ENCODE assay signal across 11 mouse cellular contexts in the genomic region with DNA sequence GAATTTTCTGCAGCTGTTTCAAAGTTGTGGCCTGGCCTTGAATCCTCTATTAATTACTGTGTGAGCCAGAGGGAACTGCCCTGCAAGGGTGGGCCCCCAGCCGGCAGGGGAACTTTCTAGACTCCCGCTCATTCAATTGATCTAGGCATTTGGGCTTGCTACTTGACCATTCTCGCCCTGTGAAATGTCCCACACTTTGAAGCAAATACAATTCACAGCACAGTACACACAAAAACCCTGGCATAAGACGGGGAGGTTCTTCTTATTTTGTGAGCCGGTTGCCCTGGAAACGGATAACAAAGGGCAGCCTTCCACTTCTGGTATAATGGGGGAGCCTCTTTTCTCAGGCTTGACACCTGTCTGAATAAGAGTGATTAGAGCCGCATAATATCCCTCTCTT. TPM values are rescaled to one million over a fixed set of nuclear protein-coding genes. Genes with fewer than 3 reads are reported as not detected.
A peak's percentile ranks its signal among the peaks of the same experiment; 100 is the strongest.
DNase-seq lines count a peak whose midpoint lies in the region; ATAC-seq lines count a peak whose summit lies in the region.
"Had no signal": no experiment of that assay in that cellular context is flagged by ENCODE, and none has a peak within 500 bp of the region (broad histone marks: within the 10 kb centered on the region; RNA-seq: fewer than 3 reads in every experiment).

No protein-coding gene starts in this region.

- H3K4me1 ChIP-seq in forebrain, embryonic 10.5 days = peaks cover 100% of the 10 kb centered on the region
- H3K4me1 ChIP-seq in hindbrain, embryonic 15.5 days (replicated peaks) = peaks cover 76% of the 10 kb centered on the region
- H3K4me1 ChIP-seq in neural tube, embryonic 11.5 days (ENCODE audit: control insufficient read depth, insufficient read depth, low read length) = peaks cover 56% of the 10 kb centered on the region

- H3K36me3 ChIP-seq in forebrain, embryonic 10.5 days (replicated peaks) = peaks cover 61% of the 10 kb centered on the region
- H3K36me3 ChIP-seq in hindbrain, embryonic 15.5 days = 0 out of 2 replicates have a peak, but pooled peaks cover 3% of the 10 kb centered on the region
- H3K36me3 ChIP-seq in neural tube, embryonic 11.5 days (ENCODE audit: control insufficient read depth, insufficient read depth, low read length) = peaks cover 2% of the 10 kb centered on the region; the same call in 1 of the 2 replicates

- DNase-seq in embryo, embryonic 10.5 days (ENCODE audit: low spot score) = peak; percentile 93
- DNase-seq in forebrain, embryonic 10.5 days (ENCODE audit: extremely low spot score, low spot score) = peak; percentile 85
- peak; percentile 83 for DNase-seq in neural tube, embryonic 11.5 days (ENCODE audit: low spot score)
- no peak for DNase-seq in left cerebral cortex, adult 11 months (ENCODE audit: low spot score)
- DNase-seq in lung, adult 18-20 months = no peak
- DNase-seq in heart, postnatal 14 days = no peak
- DNase-seq: lung, postnatal 10 days; right cerebral cortex, postnatal 14 days had no signal

- intact Hi-C loops in heart, postnatal 14 days (cut with DNase I) = no loop called here

- H3K27ac ChIP-seq in forebrain, embryonic 10.5 days = peak overlapping the region; percentile 87
- H3K27ac ChIP-seq in hindbrain, embryonic 15.5 days (replicated peaks) = peak overlapping the region; percentile 23
- H3K27ac ChIP-seq in neural tube, embryonic 11.5 days (ENCODE audit: low read depth, low read length) = peak overlapping the region; percentile 80
- H3K27ac ChIP-seq: limb, embryonic 12.5 days had no signal

- no peaks in the 10 kb centered on the region for H3K27me3 ChIP-seq in forebrain, embryonic 10.5 days (ENCODE audit: poor library complexity, severe bottlenecking)
- no peaks in the 10 kb centered on the region for H3K27me3 ChIP-seq in hindbrain, embryonic 15.5 days
- H3K27me3 ChIP-seq in neural tube, embryonic 11.5 days (ENCODE audit: control insufficient read depth, insufficient read depth, low read length) = no peaks in the 10 kb centered on the region
- H3K27me3 ChIP-seq: intestine, embryonic 15.5 days; limb, embryonic 12.5 days had no signal

- H3K9me3 ChIP-seq in forebrain, embryonic 10.5 days = no peaks in the 10 kb centered on the region
- no peaks in the 10 kb centered on the region for H3K9me3 ChIP-seq in hindbrain, embryonic 15.5 days
- no peaks in the 10 kb centered on the region for H3K9me3 ChIP-seq in neural tube, embryonic 11.5 days (ENCODE audit: control insufficient read depth, low read length)
- H3K9me3 ChIP-seq: intestine, embryonic 15.5 days; limb, embryonic 12.5 days had no signal

- no peak overlapping the region for H3K9ac ChIP-seq in hindbrain, embryonic 15.5 days
- no peak overlapping the region for H3K9ac ChIP-seq in neural tube, embryonic 11.5 days (ENCODE audit: low read length)
- H3K9ac ChIP-seq: intestine, embryonic 15.5 days; limb, embryonic 12.5 days had no signal

- ATAC-seq in hindbrain, embryonic 15.5 days (ENCODE audit: low FRiP score, low read depth) = peak; percentile 31; the same call in 1 of the 2 replicates
- ATAC-seq in neural tube, embryonic 11.5 days (ENCODE audit: insufficient read depth, low FRiP score, low TSS enrichment) = peak; percentile 39; the same call in 1 of the 2 replicates

- H3K4me2 ChIP-seq in hindbrain, embryonic 15.5 days = no peak overlapping the region
- no peak overlapping the region for H3K4me2 ChIP-seq in neural tube, embryonic 11.5 days (ENCODE audit: low read depth)
- H3K4me2 ChIP-seq: intestine, embryonic 15.5 days; limb, embryonic 12.5 days had no signal

- H3K4me3 ChIP-seq in forebrain, embryonic 10.5 days = peak overlapping the region; percentile 11; the same call in 1 of the 2 replicates
- H3K4me3 ChIP-seq in hindbrain, embryonic 15.5 days = no peak overlapping the region
- no peak overlapping the region for H3K4me3 ChIP-seq in neural tube, embryonic 11.5 days (ENCODE audit: low read depth, low read length)
- H3K4me3 ChIP-seq: intestine, embryonic 15.5 days; limb, embryonic 12.5 days had no signal

- 28% methylated on average over 7 of the region's 7 CpGs for WGBS in forebrain, embryonic 10.5 days
- 18% methylated on average over 7 of the region's 7 CpGs for WGBS in hindbrain, embryonic 15.5 days
- WGBS in neural tube, embryonic 11.5 days = 44% methylated on average over 7 of the region's 7 CpGs

RNA-seq across cellular contexts. Expression of gene Enc1, which starts 11.6 kb away (rescaled TPM):
- 7.8 and 10.0 TPM in 2 replicates for polyA plus RNA-seq in forebrain, embryonic 10.5 days (2016; fragmentation: Nextera tagmentation; extraction: Ambion mirVana)
- 57.3 and 59.7 TPM in 2 replicates for polyA plus RNA-seq in hindbrain, embryonic 15.5 days (2015; fragmentation: Nextera tagmentation; extraction: Ambion mirVana)
- polyA plus RNA-seq in neural tube, embryonic 11.5 days (2014; fragmentation: Nextera tagmentation; extraction: Ambion mirVana) = 23.6 and 24.3 TPM in 2 replicates
- total RNA-seq in heart, postnatal 14 days (2021) = 10 to 100 TPM; 11.2 to 11.3 TPM

RNA-seq across cellular contexts. Expression of gene Hexb, which starts 54.3 kb away (rescaled TPM):
- 18.4 and 20.5 TPM in 2 replicates for polyA plus RNA-seq in forebrain, embryonic 10.5 days (2016; fragmentation: Nextera tagmentation; extraction: Ambion mirVana)
- 45.2 and 52.9 TPM in 2 replicates for polyA plus RNA-seq in hindbrain, embryonic 15.5 days (2015; fragmentation: Nextera tagmentation; extraction: Ambion mirVana)
- polyA plus RNA-seq in neural tube, embryonic 11.5 days (2014; fragmentation: Nextera tagmentation; extraction: Ambion mirVana) = 25.3 and 26.7 TPM in 2 replicates
- 10 to 100 TPM; 22.9 to 24.4 TPM for total RNA-seq in heart, postnatal 14 days (2021)

Comparison
In these comparisons a context has a peak if more than half of its experiments do, and no peak if none do; other contexts are left out.
1. DNase-seq: peak in embryo, embryonic 10.5 days (single experiment), forebrain, embryonic 10.5 days (single experiment) and neural tube, embryonic 11.5 days (single experiment); none in left cerebral cortex, adult 11 months (single experiment), lung, adult 18-20 months (0 of 2) and heart, postnatal 14 days (0 of 2).
2. H3K27ac ChIP-seq: peak in every context shown above with its lines; median percentile 87 in forebrain, embryonic 10.5 days; 80 in neural tube, embryonic 11.5 days; 23 in hindbrain, embryonic 15.5 days.